Mouse (Mus musculus): Measurements from ENCODE around the gene Pim3. TPM values are rescaled to one million over a fixed set of nuclear protein-coding genes. Genes with fewer than 3 reads are reported as not detected.

The Pim3 gene
- polyA plus RNA-seq, 2 experiments = 3.1 to 8.5 TPM

DNA sequence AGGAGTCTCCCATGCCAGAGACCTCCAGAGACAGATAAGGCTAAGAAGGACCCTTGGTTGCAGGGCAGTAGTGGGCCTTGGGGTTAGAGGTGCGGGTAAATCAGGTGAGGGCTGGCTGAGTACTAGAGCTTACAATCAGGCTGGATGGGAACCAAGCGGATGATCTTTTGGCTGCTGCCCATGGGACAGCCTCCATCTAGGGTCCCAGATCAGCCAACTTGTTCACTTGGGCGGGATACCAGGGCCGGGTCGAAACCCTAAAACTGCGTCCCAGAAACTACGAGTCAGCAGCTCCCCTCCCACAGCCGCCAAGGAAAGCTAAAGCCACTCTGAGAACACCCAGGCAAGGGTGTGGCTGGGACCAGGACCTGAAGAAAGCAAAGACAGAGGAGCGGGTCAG, 8.9 kb upstream of the Pim3 start:
- WGBS (ENCODE audit: insufficient replicate concordance) = 66% methylated on average over 9 of the region's 9 CpGs

GRCm38 (mm10) chr15:88854119-88854968, 7.6 kb upstream of the Pim3 start:
- Histone ChIP-seq H3K9me3 (ENCODE audit: control insufficient read depth, low read length) (no peaks in the 10 kb centered on the region), H3K27ac (no peak overlapping the region), H3K36me3 (replicated peaks; ENCODE audit: control insufficient read depth, insufficient read depth, low read depth) (no peaks in the 10 kb centered on the region), H3K4me3 (ENCODE audit: insufficient read depth in 1 of 2, low read depth in 2 of 2, low read length in 2 of 2) (no peak overlapping the region), H3K4me1 (replicated peaks; ENCODE audit: control insufficient read depth in 2 of 2, insufficient read depth in 2 of 2, low read length in 1 of 2) (peaks cover 0 to 2% of the 10 kb centered on the region in 2 experiments; a peak in 2 of 4 replicates), H3K4me2 (ENCODE audit: low read depth) (no peak overlapping the region), H3K9ac (replicated peaks) (no peak overlapping the region), H3K27me3 (ENCODE audit: control insufficient read depth, insufficient read depth, low read length) (no peaks in the 10 kb centered on the region)
- TF ChIP-seq CTCF (IDR thresholded peaks at IDR 0.05; ENCODE audit: low read depth) = no peak
- TF ChIP-seq EP300 (IDR thresholded peaks at IDR 0.05; ENCODE audit: low read depth) = no peak
- ATAC-seq (ENCODE audit: insufficient read depth) (no peak), DNase-seq (ENCODE audit: low read depth in 3 of 3, low spot score in 3 of 3) (no peak)
- WGBS (ENCODE audit: insufficient replicate concordance) = 41% methylated on average over 6 of the region's 6 CpGs

More for the DNA sequence above, 8.9 kb upstream of the Pim3 start:
- DNase-seq (ENCODE audit: low read depth in 3 of 3, low spot score in 3 of 3) = no peak
- no peaks in the 10 kb centered on the region for H3K9me3 ChIP-seq (ENCODE audit: control insufficient read depth, low read length)
- H3K9ac ChIP-seq (replicated peaks) = no peak overlapping the region
- TF ChIP-seq EP300 (IDR thresholded peaks at IDR 0.05; ENCODE audit: low read depth) = no peak
- no peak for TF ChIP-seq CTCF (IDR thresholded peaks at IDR 0.05; ENCODE audit: low read depth)
- H3K4me1 ChIP-seq (replicated peaks; ENCODE audit: control insufficient read depth in 2 of 2, insufficient read depth in 2 of 2, low read length in 1 of 2) = peaks cover 0 to 2% of the 10 kb centered on the region in 2 experiments; a peak in 2 of 4 replicates
- H3K36me3 ChIP-seq (replicated peaks; ENCODE audit: control insufficient read depth, insufficient read depth, low read depth) = no peaks in the 10 kb centered on the region
- no peak overlapping the region for H3K4me2 ChIP-seq (ENCODE audit: low read depth)
- no peak overlapping the region for H3K4me3 ChIP-seq (ENCODE audit: insufficient read depth in 1 of 2, low read depth in 2 of 2, low read length in 2 of 2)
- H3K27me3 ChIP-seq (ENCODE audit: control insufficient read depth, insufficient read depth, low read length) = no peaks in the 10 kb centered on the region
- H3K27ac ChIP-seq = no peak overlapping the region
- no peak for ATAC-seq (ENCODE audit: insufficient read depth)

- Histone ChIP-seq H3K9ac (replicated peaks) (no peak overlapping the region), H3K27ac (no peak overlapping the region), H3K36me3 (replicated peaks; ENCODE audit: control insufficient read depth, insufficient read depth, low read depth) (no peaks in the 10 kb centered on the region), H3K9me3 (ENCODE audit: control insufficient read depth, low read length) (no peaks in the 10 kb centered on the region), H3K4me1 (replicated peaks; ENCODE audit: control insufficient read depth in 2 of 2, insufficient read depth in 2 of 2, low read length in 1 of 2) (peaks cover 0 to 2% of the 10 kb centered on the region in 2 experiments; a peak in 2 of 4 replicates), H3K4me2 (ENCODE audit: low read depth) (no peak overlapping the region), H3K27me3 (ENCODE audit: control insufficient read depth, insufficient read depth, low read length) (no peaks in the 10 kb centered on the region), H3K4me3 (ENCODE audit: insufficient read depth in 1 of 2, low read depth in 2 of 2, low read length in 2 of 2) (no peak overlapping the region)
- TF ChIP-seq EP300 (IDR thresholded peaks at IDR 0.05; ENCODE audit: low read depth) = no peak
- no peak for TF ChIP-seq CTCF (IDR thresholded peaks at IDR 0.05; ENCODE audit: low read depth)
- ATAC-seq (ENCODE audit: insufficient read depth) (no peak), DNase-seq (ENCODE audit: low read depth in 3 of 3, low spot score in 3 of 3) (no peak)
- 37% methylated on average over 15 of the region's 15 CpGs for WGBS (ENCODE audit: insufficient replicate concordance)
These were observed 6.8 kb upstream of the Pim3 start for GRCm38 (mm10) chr15:88854969-88855830.

DNA sequence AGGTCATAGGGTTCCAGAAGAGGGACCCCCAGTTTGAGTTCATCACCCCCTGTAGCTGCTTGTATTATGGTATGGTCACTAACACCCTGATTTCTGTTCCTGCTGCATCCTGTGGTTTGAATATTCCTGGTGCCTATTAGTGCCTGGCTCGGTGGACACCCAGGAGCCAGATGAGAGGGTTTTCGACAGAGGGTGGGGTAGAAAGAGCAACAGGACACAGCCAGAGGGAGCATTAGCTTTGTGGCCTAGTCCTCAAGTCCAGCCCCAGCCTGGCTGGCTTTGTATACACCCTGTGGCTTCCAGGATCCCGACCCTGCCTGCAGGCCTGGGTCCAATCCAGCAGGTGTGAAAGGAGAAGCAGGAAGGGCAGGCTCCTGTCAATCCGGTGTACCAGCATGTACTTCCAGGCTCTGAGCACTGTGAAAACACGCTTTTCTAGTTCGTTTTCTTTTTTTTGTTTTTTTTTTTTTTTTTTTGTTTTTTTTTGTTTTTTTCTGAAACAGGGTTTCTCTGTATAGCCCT, 6.0 kb upstream of the Pim3 start:
- no peak for ATAC-seq (ENCODE audit: insufficient read depth)
- Histone ChIP-seq H3K4me2 (ENCODE audit: low read depth) (no peak overlapping the region), H3K36me3 (replicated peaks; ENCODE audit: control insufficient read depth, insufficient read depth, low read depth) (no peaks in the 10 kb centered on the region), H3K4me1 (replicated peaks; ENCODE audit: control insufficient read depth in 2 of 2, insufficient read depth in 2 of 2, low read length in 1 of 2) (peaks cover 0 to 2% of the 10 kb centered on the region in 2 experiments; a peak in 2 of 4 replicates), H3K9ac (replicated peaks) (no peak overlapping the region), H3K9me3 (ENCODE audit: control insufficient read depth, low read length) (no peaks in the 10 kb centered on the region), H3K27me3 (ENCODE audit: control insufficient read depth, insufficient read depth, low read length) (no peaks in the 10 kb centered on the region), H3K4me3 (ENCODE audit: insufficient read depth in 1 of 2, low read depth in 2 of 2, low read length in 2 of 2) (no peak overlapping the region), H3K27ac (no peak overlapping the region)
- WGBS (ENCODE audit: insufficient replicate concordance) = 50% methylated on average over 6 of the region's 6 CpGs
- TF ChIP-seq CTCF (IDR thresholded peaks at IDR 0.05; ENCODE audit: low read depth) (no peak), EP300 (IDR thresholded peaks at IDR 0.05; ENCODE audit: low read depth) (no peak)
- no peak for DNase-seq (ENCODE audit: low read depth in 3 of 3, low spot score in 3 of 3)
